Comparison of ENCODE assay signal across 15 mouse cellular contexts in the genomic region with DNA sequence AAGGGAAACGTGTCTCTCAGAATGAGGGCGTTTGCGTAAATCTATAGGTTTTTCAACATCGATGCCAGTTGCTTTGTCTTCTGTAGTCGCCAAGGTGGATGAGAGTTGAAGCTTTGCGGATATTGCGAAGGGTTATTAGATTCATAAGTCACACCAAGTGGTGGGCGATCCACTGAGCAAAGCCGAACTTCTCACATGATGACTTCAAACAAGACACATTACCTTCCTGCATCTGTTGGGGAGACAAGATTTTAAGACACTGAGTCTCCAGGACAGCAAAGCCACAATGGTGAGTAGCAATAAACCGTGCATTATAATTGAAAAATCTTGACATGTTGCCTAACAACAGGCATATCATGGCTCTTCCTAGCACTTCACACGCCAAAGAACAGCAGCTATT. TPM values are rescaled to one million over a fixed set of nuclear protein-coding genes. Genes with fewer than 3 reads are reported as not detected.
DNase-seq lines count a peak whose midpoint lies in the region; ATAC-seq and TF ChIP-seq lines count a peak whose summit lies in the region.
"Had no signal": no experiment of that assay in that cellular context is flagged by ENCODE, and none has a peak within 500 bp of the region (broad histone marks: within the 10 kb centered on the region; RNA-seq: fewer than 3 reads in every experiment).

No protein-coding gene starts in this region.

- peaks cover 13% of the 10 kb centered on the region; the same call in 1 of the 2 replicates for H3K4me1 ChIP-seq in forebrain, postnatal 0 days (ENCODE audit: insufficient read depth)
- peaks cover 31% of the 10 kb centered on the region for H3K4me1 ChIP-seq in midbrain, embryonic 12.5 days
- H3K4me1 ChIP-seq in limb, embryonic 10.5 days = peaks cover 46% of the 10 kb centered on the region

- H3K27ac ChIP-seq in forebrain, postnatal 0 days (ENCODE audit: low read depth, low read length) = no peak overlapping the region
- H3K27ac ChIP-seq in midbrain, embryonic 12.5 days (replicated peaks) = no peak overlapping the region
- no peak overlapping the region for H3K27ac ChIP-seq in limb, embryonic 10.5 days
- H3K27ac ChIP-seq: heart, embryonic 13.5 days had no signal

- H3K9me3 ChIP-seq in forebrain, postnatal 0 days (ENCODE audit: low read length) = no peaks in the 10 kb centered on the region
- no peaks in the 10 kb centered on the region for H3K9me3 ChIP-seq in midbrain, embryonic 12.5 days
- no peaks in the 10 kb centered on the region for H3K9me3 ChIP-seq in limb, embryonic 10.5 days (replicated peaks)
- H3K9me3 ChIP-seq: heart, embryonic 13.5 days had no signal

- H3K27me3 ChIP-seq in forebrain, postnatal 0 days (ENCODE audit: insufficient read depth, low read length) = peaks cover 49% of the 10 kb centered on the region
- peaks cover 50% of the 10 kb centered on the region for H3K27me3 ChIP-seq in midbrain, embryonic 12.5 days
- H3K27me3 ChIP-seq in limb, embryonic 10.5 days (ENCODE audit: low read depth, poor library complexity, severe bottlenecking) = peaks cover 53% of the 10 kb centered on the region

- DNase-seq in cerebellum, adult 8-10 months = peak; percentile 9
- DNase-seq in cerebellum, postnatal 14 days = no peak
- peak; percentile 29 for DNase-seq in brain, embryonic 14.5 days (ENCODE audit: low read depth)
- DNase-seq in forebrain, postnatal 0 days = no peak
- DNase-seq in gastrocnemius, postnatal 25 days = no peak
- no peak for DNase-seq in limb, embryonic 10.5 days (ENCODE audit: low spot score)
- DNase-seq in layer of hippocampus, adult 11-12 months (ENCODE audit: low spot score) = no peak
- DNase-seq: adrenal gland, adult 8-10 months; gastrocnemius, postnatal 36 days; kidney, postnatal 36 days; lung, postnatal 36 days; thymus, adult 18-20 months had no signal

- peak overlapping the region; percentile 44 for H3K4me3 ChIP-seq in forebrain, postnatal 0 days (ENCODE audit: low read depth, low read length)
- no peak overlapping the region for H3K4me3 ChIP-seq in midbrain, embryonic 12.5 days
- no peak overlapping the region for H3K4me3 ChIP-seq in limb, embryonic 10.5 days

- WGBS in forebrain, postnatal 0 days = 8% methylated on average over 11 of the region's 11 CpGs
- WGBS in midbrain, embryonic 12.5 days = 8% methylated on average over 11 of the region's 11 CpGs
- WGBS in limb, embryonic 10.5 days = 10% methylated on average over 11 of the region's 11 CpGs

- H3K9ac ChIP-seq in forebrain, postnatal 0 days = no peak overlapping the region
- no peak overlapping the region for H3K9ac ChIP-seq in midbrain, embryonic 12.5 days (replicated peaks)
- H3K9ac ChIP-seq: heart, embryonic 13.5 days had no signal

- peak overlapping the region; percentile 97 for H3K4me2 ChIP-seq in forebrain, postnatal 0 days (ENCODE audit: low read depth)
- peak overlapping the region; percentile 76; the same call in 1 of the 2 replicates for H3K4me2 ChIP-seq in midbrain, embryonic 12.5 days (replicated peaks)

- no peak for ATAC-seq in forebrain, postnatal 0 days
- no peak for ATAC-seq in midbrain, embryonic 12.5 days (ENCODE audit: low FRiP score, low read depth)

- no peaks in the 10 kb centered on the region for H3K36me3 ChIP-seq in forebrain, postnatal 0 days (ENCODE audit: insufficient read depth)
- no peaks in the 10 kb centered on the region for H3K36me3 ChIP-seq in midbrain, embryonic 12.5 days
- H3K36me3 ChIP-seq in limb, embryonic 10.5 days = no peaks in the 10 kb centered on the region
- H3K36me3 ChIP-seq: heart, embryonic 13.5 days had no signal

- TF ChIP-seq CTCF in brain, embryonic 14.5 days (IDR thresholded peaks at IDR 0.05; ENCODE audit: borderline replicate concordance, extremely low read depth, insufficient read depth, insufficient read length) = no peak
- TF ChIP-seq CTCF in forebrain, postnatal 0 days (IDR thresholded peaks at IDR 0.05; ENCODE audit: low read depth) = no peak

- no peak for TF ChIP-seq POLR2A in brain, embryonic 14.5 days (IDR thresholded peaks at IDR 0.05; ENCODE audit: borderline replicate concordance, extremely low read depth, insufficient read depth, insufficient read length, poor library complexity, severe bottlenecking)

RNA-seq across cellular contexts. Expression of gene Bdnf, which starts 0.6 kb away (rescaled TPM):
- polyA plus RNA-seq in brain, embryonic 14.5 days (2012; rRNA removed) = 1.7 and 2.3 TPM in 2 replicates
- 4.6 and 8.0 TPM in 2 replicates for total RNA-seq in forebrain, postnatal 0 days (2014; rRNA removed)
- polyA plus RNA-seq in forebrain, postnatal 0 days (2015; fragmentation: Nextera tagmentation; extraction: Ambion mirVana) = 3.6 and 6.0 TPM in 2 replicates
- 1.6 and 1.9 TPM in 2 replicates for polyA plus RNA-seq in midbrain, embryonic 12.5 days (2016; fragmentation: Nextera tagmentation; extraction: Ambion mirVana)
- total RNA-seq in gastrocnemius, postnatal 25 days (2021) = under 1 TPM; 0.64 to 0.86 TPM
- polyA plus RNA-seq in limb, embryonic 10.5 days (2016; fragmentation: Nextera tagmentation; extraction: Ambion mirVana) = 2.4 and 5.3 TPM in 2 replicates
- total RNA-seq: common myeloid progenitor, adult 5-6 weeks had no signal

Comparison
In these comparisons a context has a peak if more than half of its experiments do, and no peak if none do; other contexts are left out.
1. DNase-seq: peak in cerebellum, adult 8-10 months (single experiment) and brain, embryonic 14.5 days (single experiment); none in cerebellum, postnatal 14 days (0 of 2), forebrain, postnatal 0 days (single experiment), gastrocnemius, postnatal 25 days (single experiment), limb, embryonic 10.5 days (single experiment) and layer of hippocampus, adult 11-12 months (single experiment).